21 mouse cellular contexts compared by ENCODE assay signal in the genomic region with DNA sequence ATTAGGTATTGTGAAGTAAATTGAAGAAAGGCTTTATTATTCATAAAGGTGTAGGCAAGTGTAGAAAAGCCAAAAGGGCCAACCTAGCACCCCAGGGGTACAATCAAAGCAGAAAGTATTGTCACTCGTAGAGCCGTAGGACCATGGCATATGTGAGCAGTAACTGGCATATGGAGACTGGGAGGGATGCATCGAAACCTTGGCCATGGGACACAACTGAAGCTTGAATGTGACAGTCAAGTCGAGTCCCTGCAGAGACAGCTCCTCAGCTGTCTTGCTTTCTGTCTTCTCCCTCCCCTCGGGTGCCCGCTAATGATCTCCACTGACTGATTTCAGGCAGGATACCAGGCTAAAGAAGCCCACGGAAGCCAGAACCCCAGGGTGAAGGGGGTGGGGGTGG.
"Had no signal": no experiment of that assay in that cellular context is flagged by ENCODE, and none has a peak within 500 bp of the region (broad histone marks: within the 10 kb centered on the region; RNA-seq: fewer than 3 reads in every experiment).

No protein-coding gene starts in this region.

- H3K4me3 ChIP-seq: gastrocnemius, adult 2 months; heart, embryonic 10.5 days; heart, embryonic 12.5 days; hindbrain, embryonic 10.5 days; hindbrain, embryonic 12.5 days; intestine, embryonic 15.5 days; layer of hippocampus, adult 2 months; left cerebral cortex, adult 2 months; limb, embryonic 13.5 days; limb, embryonic 15.5 days; liver, embryonic 12.5 days had no signal

- H3K36me3 ChIP-seq: heart, embryonic 10.5 days; heart, embryonic 12.5 days; hindbrain, embryonic 10.5 days; hindbrain, embryonic 12.5 days; intestine, embryonic 15.5 days; limb, embryonic 13.5 days; limb, embryonic 15.5 days; liver, embryonic 12.5 days had no signal

- DNase-seq: gastrocnemius, adult 2 months; gastrocnemius, postnatal 10 days; gastrocnemius, postnatal 25 days; heart, postnatal 10 days; heart, postnatal 4 days; kidney, adult 18-20 months; kidney, adult 8-10 months; kidney, postnatal 10 days; kidney, postnatal 4 days had no signal

- H3K27me3 ChIP-seq: hindbrain, embryonic 12.5 days; intestine, embryonic 15.5 days; limb, embryonic 13.5 days; limb, embryonic 15.5 days; liver, embryonic 12.5 days had no signal

- H3K9ac ChIP-seq: heart, embryonic 12.5 days; hindbrain, embryonic 12.5 days; hindbrain, embryonic 14.5 days; intestine, embryonic 15.5 days; limb, embryonic 13.5 days; limb, embryonic 15.5 days; liver, embryonic 12.5 days; liver, embryonic 14.5 days had no signal

- H3K4me1 ChIP-seq: intestine, embryonic 15.5 days; limb, embryonic 15.5 days had no signal

- H3K27ac ChIP-seq: gastrocnemius, adult 2 months; heart, embryonic 10.5 days; hindbrain, embryonic 10.5 days; hindbrain, embryonic 12.5 days; hindbrain, embryonic 14.5 days; intestine, embryonic 15.5 days; layer of hippocampus, adult 2 months; left cerebral cortex, adult 2 months; limb, embryonic 13.5 days; limb, embryonic 15.5 days; liver, embryonic 12.5 days; liver, embryonic 14.5 days had no signal

- H3K9me3 ChIP-seq: heart, embryonic 10.5 days; hindbrain, embryonic 12.5 days; intestine, embryonic 15.5 days; limb, embryonic 15.5 days; liver, embryonic 12.5 days had no signal
